Mouse (Mus musculus) erythroblast, embryonic 14.5 days (primary cell): ENCODE data around the gene Gadd45gip1.

Source experiments
- GATA1 ChIP-seq: IDR thresholded peaks from 2 replicates; pipeline ENCODE4 v1.6.1; 2012; ENCODE audit warnings: low read length, inconsistent platforms, mixed read lengths
- TAL1 ChIP-seq: IDR thresholded peaks from 3 replicates; pipeline ENCODE4 v1.6.1; 2012; ENCODE audit warnings: low read length, inconsistent platforms, mixed read lengths

- no peak for TF ChIP-seq GATA1
- no peak for TF ChIP-seq TAL1
These were observed 31.1 kb upstream of the Gadd45gip1 start, which contains the start of gene Nfix for GRCm38 (mm10) chr8:84799999-84800831.
